Mouse (Mus musculus) bone marrow, adult 2 months (tissue): ENCODE results near the gene Cartpt.

ENCODE experiments used
- CTCF ChIP-seq: fragments of 200-500 bp; IDR thresholded peaks from 2 replicates; pipeline ENCODE4 v1.5.1; 2011; ENCODE audit warnings: low read length, control low read depth; ENCODE audit not compliant: control insufficient read depth, insufficient read depth
- POLR2A ChIP-seq: fragments of 200-500 bp; IDR thresholded peaks from 2 replicates; pipeline ENCODE4 v1.6.1; 2011; ENCODE audit warnings: low read depth, mild to moderate bottlenecking, control low read depth, low read length, borderline replicate concordance; ENCODE audit not compliant: control insufficient read depth

DNA sequence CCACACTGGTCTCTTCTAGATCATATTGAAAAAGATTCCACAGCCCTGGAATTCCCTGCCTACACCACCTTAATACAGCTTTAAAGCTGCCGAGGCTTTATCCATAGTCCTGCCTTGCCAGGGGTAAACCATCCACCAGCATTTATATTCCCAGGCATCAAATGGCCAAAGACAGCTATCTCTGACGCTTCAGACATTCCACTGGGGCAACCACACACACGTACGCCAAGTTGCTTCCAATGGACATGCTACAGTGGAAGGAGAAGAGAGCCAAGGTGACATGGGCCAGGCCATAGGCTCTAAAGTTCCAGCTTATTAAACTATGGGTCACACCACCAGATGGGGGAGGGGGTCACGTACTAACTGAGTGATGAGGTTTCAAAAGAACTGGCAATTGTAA, 45.7 kb downstream of the Cartpt start:
- TF ChIP-seq POLR2A, result no peak
- TF ChIP-seq CTCF, result no peak
